Mouse (Mus musculus) midbrain, embryonic 11.5 days (tissue): ENCODE measurements around the gene Qprt. TPM values are rescaled to one million over a fixed set of nuclear protein-coding genes. Genes with fewer than 3 reads are reported as not detected.

ENCODE experiments used
- polyA plus RNA-seq: library from polyadenylated mRNA; unstranded; fragments of >200 nt; fragmentation: Nextera tagmentation; extraction: Ambion mirVana; gene quantifications from 2 replicates; pipeline ENCODE4 v1.2.1, GENCODE M21; 2014

Gene Qprt
- polyA plus RNA-seq, 1 experiment from 2014 or later, result 5.7 TPM

Other genes starting within 250 kb of the Qprt start
- gene Taok2, start 237.5 kb downstream of the Qprt start, polyA plus RNA-seq, result 25.7 and 27.2 TPM in 2 replicates
- 25.6 and 26.5 TPM in 2 replicates for gene Tmem219, start 199.3 kb downstream of the Qprt start, polyA plus RNA-seq
- gene Kctd13, start 193.3 kb downstream of the Qprt start, polyA plus RNA-seq, result 26.5 and 26.8 TPM in 2 replicates
- gene Asphd1, start 172.6 kb downstream of the Qprt start, polyA plus RNA-seq, result 1.2 and 1.5 TPM in 2 replicates
- 7.8 and 9.9 TPM in 2 replicates for gene Sez6l2, start 171.7 kb downstream of the Qprt start, polyA plus RNA-seq
- gene Cdipt, start 146.3 kb downstream of the Qprt start, polyA plus RNA-seq, result 66.4 and 67.4 TPM in 2 replicates
- 1.3 and 1.4 TPM in 2 replicates for gene Cdiptos, start 146.1 kb downstream of the Qprt start, polyA plus RNA-seq
- gene Mvp, start 107.6 kb downstream of the Qprt start, polyA plus RNA-seq, result 2.8 and 3.0 TPM in 2 replicates
- not detected in 2 replicates for gene Pagr1b, start 105.7 kb downstream of the Qprt start, polyA plus RNA-seq
- 59.0 and 70.6 TPM in 2 replicates for gene Pagr1a, start 104.9 kb downstream of the Qprt start, polyA plus RNA-seq
- gene Gm42742, start 101.1 kb downstream of the Qprt start, polyA plus RNA-seq, result 58.8 and 68.8 TPM in 2 replicates
- 2.6 and 4.0 TPM in 2 replicates for gene Prrt2, start 101.0 kb downstream of the Qprt start, polyA plus RNA-seq
- gene Maz, start 95.2 kb downstream of the Qprt start, polyA plus RNA-seq, result 64.3 and 80.7 TPM in 2 replicates
- gene Kif22, start 79.8 kb downstream of the Qprt start, polyA plus RNA-seq, result 178 and 195 TPM in 2 replicates
- not detected in 2 replicates for gene Zg16, start 34.9 kb downstream of the Qprt start, polyA plus RNA-seq
- 1.3 and 1.7 TPM in 2 replicates for gene AI467606, start 30.9 kb downstream of the Qprt start, polyA plus RNA-seq
- 0.19 TPM in 1 of 2 replicates, not detected in the other for gene Spn, start 15.6 kb upstream of the Qprt start, polyA plus RNA-seq
- gene Cd2bp2, start 73.8 kb upstream of the Qprt start, polyA plus RNA-seq, result 85.3 and 88.0 TPM in 2 replicates
- gene Tbc1d10b, start 86.2 kb upstream of the Qprt start, polyA plus RNA-seq, result 16.9 and 19.3 TPM in 2 replicates
- 11.7 and 13.2 TPM in 2 replicates for gene Mylpf, start 86.7 kb upstream of the Qprt start, polyA plus RNA-seq
- gene Zfp553, start 110.8 kb upstream of the Qprt start, polyA plus RNA-seq, result 30.3 and 32.4 TPM in 2 replicates
- 24.6 and 29.8 TPM in 2 replicates for gene Sept1, start 110.9 kb upstream of the Qprt start, polyA plus RNA-seq
- 49.3 and 54.0 TPM in 2 replicates for gene Zfp771, start 122.0 kb upstream of the Qprt start, polyA plus RNA-seq
- gene Dctpp1, start 138.5 kb upstream of the Qprt start, polyA plus RNA-seq, result 235 and 254 TPM in 2 replicates
- 79.0 and 84.5 TPM in 2 replicates for gene Sephs2, start 151.8 kb upstream of the Qprt start, polyA plus RNA-seq
- 0.63 and 0.69 TPM in 2 replicates for gene Itgal, start 174.0 kb upstream of the Qprt start, polyA plus RNA-seq
- gene Zfp768, start 223.4 kb upstream of the Qprt start, polyA plus RNA-seq, result 5.8 and 7.5 TPM in 2 replicates